Mouse (Mus musculus): ENCODE data around the gene Ermard.

Ermard gene

GRCm38 (mm10) chr17:15065391-15066024 is 24.5 kb downstream of the Ermard start:
- peak; percentile 39 for DNase-seq

- DNase-seq = no peak
These were observed 25.1 kb downstream of the Ermard start for GRCm38 (mm10) chr17:15066066-15066465.

- DNase-seq = no peak
These were observed 25.9 kb downstream of the Ermard start for GRCm38 (mm10) chr17:15066911-15067310.

- DNase-seq = no peak
These were observed 27.2 kb downstream of the Ermard start for GRCm38 (mm10) chr17:15068040-15068792.

GRCm38 (mm10) chr17:15069124-15069523 is 28.1 kb downstream of the Ermard start:
- no peak for DNase-seq

GRCm38 (mm10) chr17:15072211-15072610 is 31.2 kb downstream of the Ermard start:
- DNase-seq = no peak

- DNase-seq = no peak
These were observed 34.0 kb downstream of the Ermard start for GRCm38 (mm10) chr17:15075033-15075432.

GRCm38 (mm10) chr17:15077536-15077935 is 36.5 kb downstream of the Ermard start:
- no peak for DNase-seq

GRCm38 (mm10) chr17:15084226-15084848 is 43.3 kb downstream of the Ermard start:
- DNase-seq = no peak

GRCm38 (mm10) chr17:15085006-15085405 is 44.0 kb downstream of the Ermard start:
- no peak for DNase-seq

- no peak for DNase-seq
These were observed 47.2 kb downstream of the Ermard start for GRCm38 (mm10) chr17:15088166-15088565.

- DNase-seq = peak; percentile 16
These were observed 47.6 kb downstream of the Ermard start for GRCm38 (mm10) chr17:15088591-15089001.

- DNase-seq = no peak
These were observed 50.7 kb downstream of the Ermard start for GRCm38 (mm10) chr17:15091739-15092138.

- DNase-seq = no peak
These were observed 52.5 kb downstream of the Ermard start for GRCm38 (mm10) chr17:15093523-15093922.

- no peak for DNase-seq
These were observed 55.8 kb downstream of the Ermard start for GRCm38 (mm10) chr17:15096853-15097252.

- DNase-seq = no peak
These were observed 57.7 kb downstream of the Ermard start for GRCm38 (mm10) chr17:15098677-15099076.

- DNase-seq = no peak
These were observed 60.3 kb downstream of the Ermard start for GRCm38 (mm10) chr17:15101355-15101754.

GRCm38 (mm10) chr17:15107143-15107649 is 66.2 kb downstream of the Ermard start:
- DNase-seq = no peak

- no peak for DNase-seq
These were observed 67.7 kb downstream of the Ermard start for GRCm38 (mm10) chr17:15108473-15109441.

GRCm38 (mm10) chr17:15115550-15115949 is 74.5 kb downstream of the Ermard start:
- DNase-seq = no peak

GRCm38 (mm10) chr17:15120096-15120495 is 79.1 kb downstream of the Ermard start:
- DNase-seq = no peak

- DNase-seq = no peak
These were observed 79.6 kb downstream of the Ermard start for GRCm38 (mm10) chr17:15120569-15120968.
